Mouse (Mus musculus) gastrocnemius, postnatal 4 days (tissue): ENCODE data around the gene Kif26a. TPM values are rescaled to one million over a fixed set of nuclear protein-coding genes. Genes with fewer than 3 reads are reported as not detected.

ENCODE experiments used
- DNase-seq, 2 experiments: peaks; one replicate each; pipeline ENCODE4 v3.0.0; 2021 to 2022; ENCODE audit warnings: low spot score in 2 of 2, mixed read lengths in 2 of 2
- total RNA-seq, 2 experiments: library from RNA; stranded (reverse); gene quantifications; 2 replicates each; pipeline ENCODE4 v1.2.3; 2021

The Kif26a gene
- total RNA-seq, 2 experiments from 2014 or later: 14.5 to 15.8 TPM

GRCm38 (mm10) chr12:112163981-112164839, 18.2 kb downstream of the Kif26a start:
- no peak for DNase-seq

GRCm38 (mm10) chr12:112164840-112165219, 18.8 kb downstream of the Kif26a start:
- DNase-seq: no peak

GRCm38 (mm10) chr12:112169240-112169639, 23.2 kb downstream of the Kif26a start:
- DNase-seq: no peak

GRCm38 (mm10) chr12:112170671-112171574, 24.9 kb downstream of the Kif26a start:
- DNase-seq: no peak

- no peak for DNase-seq
Measured at GRCm38 (mm10) chr12:112171657-112172056, 25.6 kb downstream of the Kif26a start.

- no peak for DNase-seq
Measured at GRCm38 (mm10) chr12:112172214-112172613, 26.2 kb downstream of the Kif26a start.

GRCm38 (mm10) chr12:112177679-112178078, 31.7 kb downstream of the Kif26a start:
- DNase-seq: no peak

- no peak for DNase-seq
Measured at GRCm38 (mm10) chr12:112179687-112180086, 33.7 kb downstream of the Kif26a start.

GRCm38 (mm10) chr12:112181921-112182608, 36.1 kb downstream of the Kif26a start:
- no peak for DNase-seq

GRCm38 (mm10) chr12:112182609-112182955, 36.6 kb downstream of the Kif26a start:
- no peak for DNase-seq

GRCm38 (mm10) chr12:112183675-112184074, 37.7 kb downstream of the Kif26a start:
- no peak for DNase-seq

GRCm38 (mm10) chr12:112184390-112184789, 38.4 kb downstream of the Kif26a start:
- peak in 1 of 2 experiments; percentile 53 for DNase-seq

GRCm38 (mm10) chr12:112186899-112187298, 40.9 kb downstream of the Kif26a start:
- no peak for DNase-seq

- DNase-seq: no peak
Measured at GRCm38 (mm10) chr12:112191753-112192152, 45.7 kb downstream of the Kif26a start.

- DNase-seq: no peak
Measured at GRCm38 (mm10) chr12:112195019-112195418, 49.0 kb downstream of the Kif26a start.

- no peak for DNase-seq
Measured at GRCm38 (mm10) chr12:112196562-112196961, 50.6 kb downstream of the Kif26a start.

- DNase-seq: no peak
Measured at GRCm38 (mm10) chr12:112199363-112199762, 53.4 kb downstream of the Kif26a start.

GRCm38 (mm10) chr12:112200045-112200444, 54.0 kb downstream of the Kif26a start:
- DNase-seq: no peak

- no peak for DNase-seq
Measured at GRCm38 (mm10) chr12:112207163-112207562, 61.2 kb downstream of the Kif26a start.

GRCm38 (mm10) chr12:112207734-112208133, 61.7 kb downstream of the Kif26a start:
- DNase-seq: no peak

- no peak for DNase-seq
Measured at GRCm38 (mm10) chr12:112210622-112211021, 64.6 kb downstream of the Kif26a start.
